Mouse (Mus musculus): ENCODE data around the gene Fam120b.
"Not testable (repeated sequence)": the region's sequence is repeated elsewhere in the genome, so short reads cannot be mapped to it uniquely, and the experiment has no call there.

Fam120b gene

DNA sequence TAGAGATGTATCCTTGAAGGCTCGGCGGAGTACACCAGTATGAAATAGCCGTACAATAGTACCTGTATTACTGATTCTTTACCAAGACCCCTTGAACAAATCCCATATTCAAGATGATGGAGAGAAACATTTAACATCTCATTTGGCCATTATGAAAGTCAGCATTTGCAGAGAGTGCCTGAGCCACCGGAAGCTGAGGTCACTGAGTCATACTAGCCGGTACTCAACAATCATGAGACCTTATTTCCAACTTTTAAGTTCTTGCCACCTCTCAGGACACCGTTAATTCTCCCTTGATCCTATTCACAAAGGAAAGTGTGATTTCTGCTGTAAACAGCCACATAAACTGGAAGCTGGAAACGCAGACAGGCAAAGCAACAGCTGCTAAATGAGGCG lies 44.1 kb downstream of the Fam120b start:
- no peak for DNase-seq

DNA sequence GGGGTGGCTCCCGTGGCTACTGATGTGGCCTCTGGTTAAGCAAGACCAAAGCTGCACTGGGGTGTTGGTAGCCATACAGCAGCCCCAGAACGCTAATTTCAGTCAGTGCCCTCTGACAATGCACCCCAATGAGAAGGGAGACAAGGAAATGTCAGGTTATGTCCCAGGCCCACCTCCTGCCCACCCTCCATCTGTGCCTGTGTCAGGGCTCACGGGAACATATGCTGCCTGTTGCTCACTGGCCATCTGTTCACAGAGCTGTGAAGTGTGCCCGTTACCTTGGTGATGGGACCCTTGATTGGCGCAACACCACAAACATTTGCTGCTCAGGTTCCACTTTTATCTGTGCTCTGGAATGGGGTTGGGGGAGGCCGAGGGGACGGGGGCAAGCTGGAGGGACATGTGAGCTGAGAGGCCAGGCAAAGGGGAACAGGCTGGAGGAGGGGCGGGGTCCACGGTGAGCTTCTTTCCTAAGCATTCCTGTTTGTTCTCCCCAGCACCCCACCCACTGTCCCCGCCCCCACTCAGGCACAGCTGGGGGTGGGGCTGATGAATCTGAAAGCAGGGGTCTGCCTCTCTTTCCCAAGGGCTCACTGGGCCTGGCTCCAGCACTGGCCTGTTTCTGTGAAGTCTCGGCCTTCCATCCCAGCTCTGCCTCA lies 44.6 kb downstream of the Fam120b start:
- no peak for DNase-seq

DNA sequence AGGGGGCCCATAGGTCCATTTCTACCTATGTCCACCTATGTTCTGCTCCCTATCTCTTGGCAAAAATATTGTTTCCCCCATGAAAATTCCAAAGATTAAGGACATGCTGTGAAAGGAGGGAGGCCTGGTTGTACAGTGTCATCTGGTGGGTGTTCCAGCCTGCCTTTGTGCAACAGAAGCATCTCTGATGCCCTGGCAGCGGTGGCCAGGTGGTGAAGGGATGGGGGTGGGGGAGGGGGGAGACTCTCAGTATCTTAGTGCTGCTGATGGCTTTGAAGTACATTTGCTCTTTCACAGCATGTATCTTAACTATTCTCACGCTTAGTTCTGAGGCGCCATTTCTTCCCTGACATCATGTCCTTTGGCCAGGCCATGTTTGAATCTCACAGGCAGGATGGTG lies 49.4 kb downstream of the Fam120b start:
- no peak for DNase-seq

DNA sequence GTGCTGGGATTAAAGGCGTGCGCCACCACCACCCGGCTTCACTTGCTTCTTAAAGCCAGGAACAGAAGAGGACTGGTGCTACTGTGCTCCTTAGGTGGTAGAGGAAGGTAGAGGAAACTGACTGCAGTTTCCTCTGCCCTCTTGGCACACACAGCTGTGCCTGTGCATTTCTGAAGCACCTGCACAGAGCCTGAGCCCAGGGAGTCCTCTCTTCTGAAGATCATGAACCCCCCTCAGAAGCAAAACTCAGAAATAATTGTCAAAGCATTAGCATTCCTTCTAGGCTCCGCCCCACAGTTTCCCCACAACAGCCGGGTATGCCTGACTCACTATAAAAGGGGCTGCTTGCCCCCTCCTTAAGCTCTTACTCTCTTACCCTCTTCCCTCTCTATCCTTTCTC lies 51.8 kb downstream of the Fam120b start:
- DNase-seq, result no peak

DNA sequence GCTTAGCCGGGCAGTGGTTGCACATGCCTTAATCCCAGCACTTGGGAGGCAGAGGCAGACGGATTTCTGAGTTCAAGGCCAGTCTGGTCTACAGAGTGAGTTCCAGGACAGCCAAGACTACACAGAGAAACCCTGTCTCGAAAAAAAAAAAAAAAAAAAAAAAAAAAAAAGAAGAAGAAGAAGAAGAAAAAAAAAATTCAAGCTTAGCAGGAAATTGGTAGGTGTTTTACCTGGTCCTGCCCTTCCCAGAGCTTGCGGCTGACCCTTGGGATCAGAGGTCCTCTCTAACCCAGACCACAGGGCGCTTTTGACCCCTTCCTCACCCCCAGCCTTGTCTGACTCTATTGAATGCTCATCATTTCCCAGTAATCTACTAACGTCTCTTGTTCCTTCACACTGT lies 53.1 kb downstream of the Fam120b start:
- not testable (repeated sequence) for DNase-seq

DNA sequence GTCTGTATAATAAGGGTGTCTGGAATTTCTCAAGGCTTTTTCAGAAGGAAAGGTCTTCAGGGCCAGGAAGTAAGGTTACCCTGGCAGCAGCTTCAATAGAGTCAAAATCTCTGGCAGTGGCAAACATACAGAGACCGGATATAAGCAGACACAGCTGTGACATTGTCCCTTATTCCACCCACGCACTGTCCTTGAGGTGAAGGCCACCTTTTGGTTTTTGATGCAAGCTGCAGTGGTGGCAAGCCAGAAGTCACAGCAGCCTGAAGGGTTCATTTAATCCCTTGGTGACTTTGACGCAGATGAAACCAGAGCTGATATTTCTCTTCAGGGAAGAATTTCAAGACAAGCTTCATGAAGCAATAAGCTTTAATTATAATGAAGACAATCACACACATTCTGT lies 53.6 kb downstream of the Fam120b start:
- DNase-seq, result no peak

DNA sequence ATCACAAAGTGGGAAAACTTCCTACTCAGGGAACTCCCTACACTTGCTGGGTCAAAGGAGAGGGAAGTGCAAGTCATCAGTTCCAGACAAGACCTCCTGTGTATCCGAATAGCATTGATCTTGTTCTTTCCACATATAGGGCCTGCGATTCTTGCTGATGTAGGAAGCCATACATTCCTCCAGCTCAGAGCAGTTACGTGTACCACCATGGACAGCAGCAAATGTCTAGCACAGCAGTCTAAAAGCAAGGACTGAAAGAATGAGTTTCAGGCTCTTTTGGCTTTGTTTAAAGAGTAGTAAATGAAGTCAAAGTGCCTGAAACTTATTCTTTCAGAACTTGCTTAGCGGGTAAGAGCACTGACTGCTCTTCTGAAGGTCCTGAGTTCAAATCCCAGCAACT lies 59.2 kb downstream of the Fam120b start:
- no peak for DNase-seq

DNA sequence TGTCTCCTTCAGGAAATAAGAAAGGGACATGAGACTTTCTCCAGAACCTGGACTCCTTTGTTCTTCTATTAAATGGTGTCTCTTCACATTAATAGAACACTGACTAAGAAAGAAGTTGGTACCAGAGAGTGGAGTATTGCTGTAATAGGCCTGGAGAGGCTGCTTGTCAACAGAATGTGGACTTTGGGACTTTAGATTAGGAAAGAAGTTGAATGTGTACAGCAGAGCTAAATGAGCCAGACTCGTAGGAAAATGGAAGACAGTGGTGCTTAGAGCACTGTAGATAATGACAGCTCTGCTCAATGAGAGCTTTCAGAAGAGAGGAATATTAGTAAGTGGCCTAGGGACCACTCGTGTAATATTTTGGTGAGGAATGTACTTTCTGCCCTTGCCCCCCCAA lies 60.6 kb downstream of the Fam120b start:
- no peak for DNase-seq

DNA sequence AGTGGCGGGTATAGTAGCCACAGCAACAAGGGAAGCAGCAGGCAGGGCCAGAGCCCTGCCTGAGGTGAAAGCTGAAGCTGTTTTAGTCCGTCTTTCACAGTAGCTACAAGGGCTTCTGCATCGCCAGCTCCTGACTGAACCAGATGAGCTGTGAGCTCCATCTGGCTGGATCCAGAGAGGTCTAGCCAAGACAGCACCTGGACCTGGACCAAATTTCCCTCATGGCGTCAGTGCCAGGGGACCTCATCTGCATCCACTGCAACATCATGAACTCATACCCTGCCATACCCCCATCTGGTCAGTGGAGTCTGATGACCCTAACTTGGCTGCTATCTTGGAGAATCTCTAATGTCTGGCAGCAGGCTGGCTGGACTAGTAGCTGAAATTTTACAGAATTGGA lies 63.8 kb downstream of the Fam120b start:
- DNase-seq, result no peak

DNA sequence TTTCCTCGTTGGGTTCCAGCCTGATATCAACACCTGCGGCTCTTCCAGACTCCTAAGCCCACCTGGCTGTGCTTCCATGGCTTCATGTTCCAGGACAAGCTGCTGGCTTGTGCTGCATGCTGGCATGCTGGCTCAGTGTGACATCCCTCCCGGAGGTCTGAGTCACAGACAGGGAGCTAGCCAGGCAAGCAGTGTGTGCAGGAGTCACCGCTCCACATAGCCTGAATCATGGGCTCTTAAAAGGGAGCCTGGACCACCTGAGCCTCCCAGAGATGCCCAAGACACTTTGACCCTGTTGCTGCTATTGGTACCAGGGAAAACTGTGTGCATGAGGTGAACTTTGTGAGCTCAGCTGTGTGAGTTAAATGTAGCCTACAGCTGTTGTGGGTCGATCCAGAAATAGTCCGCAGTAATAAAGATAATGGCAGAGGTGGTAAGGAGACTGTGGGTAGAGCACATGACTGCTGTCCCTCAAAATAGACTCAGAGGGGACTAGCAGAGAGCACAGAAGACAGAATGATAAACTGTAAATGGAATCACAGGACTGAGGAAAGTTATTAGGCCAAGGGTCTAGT lies 66.0 kb downstream of the Fam120b start:
- no peak for DNase-seq

DNA sequence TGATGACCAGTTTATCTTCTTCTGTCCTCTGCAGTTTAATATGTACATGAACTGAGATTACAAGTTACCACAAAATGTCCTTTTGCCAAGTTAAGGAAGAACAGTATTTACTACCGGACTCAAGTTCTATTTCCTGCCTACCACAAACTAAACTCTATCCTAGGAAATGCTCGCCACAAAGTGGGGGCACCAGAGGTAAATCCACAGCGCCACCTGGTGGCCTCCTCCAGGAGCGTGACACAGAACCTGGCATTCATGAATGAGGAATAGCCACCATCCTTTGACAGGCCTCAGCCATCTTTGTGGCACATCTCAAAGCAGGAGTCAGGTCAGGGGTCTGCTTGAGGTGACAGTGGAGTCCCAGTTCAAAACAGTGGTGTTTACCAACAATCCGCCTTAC lies 71.7 kb downstream of the Fam120b start:
- DNase-seq, result peak; percentile 31

DNA sequence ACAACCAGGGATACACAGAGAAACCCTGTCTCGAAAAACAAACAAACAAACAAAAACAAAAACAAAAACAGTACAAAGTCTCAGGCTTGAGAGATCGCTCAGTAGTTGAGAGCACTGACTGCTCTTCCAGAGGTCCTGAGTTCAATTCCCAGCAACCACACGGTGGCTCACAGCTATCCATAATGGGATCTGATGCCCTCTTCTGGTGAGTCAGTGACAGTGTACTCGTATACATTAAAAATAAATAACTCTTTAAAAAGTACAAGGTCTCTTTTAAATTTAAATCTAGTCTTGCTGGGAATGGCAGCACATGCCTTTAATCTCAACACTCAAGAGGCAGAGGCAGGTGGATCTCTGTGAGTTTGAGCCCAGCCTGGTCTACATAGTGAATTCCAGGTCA lies 76.7 kb downstream of the Fam120b start:
- DNase-seq, result no peak
